In the genomic region with DNA sequence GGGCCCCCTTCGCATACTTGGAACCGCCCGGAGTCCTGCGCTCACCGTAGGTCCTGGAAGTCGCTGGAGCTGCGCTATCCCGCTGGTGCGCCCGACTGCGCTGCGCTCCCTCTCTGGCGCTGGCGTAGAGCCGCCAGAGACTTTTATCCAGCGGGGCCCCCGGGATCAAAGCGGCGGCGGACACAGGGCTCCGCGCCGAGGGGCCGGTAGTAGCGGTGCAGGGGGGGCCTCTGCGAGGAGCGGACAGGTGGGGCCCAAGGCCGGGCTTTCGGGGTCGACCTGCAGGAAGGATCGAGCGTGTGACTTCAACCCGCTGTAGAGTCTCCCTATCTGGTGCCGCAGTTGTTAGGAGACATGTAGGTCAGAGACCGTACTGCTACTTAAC, we compare ENCODE assay signal across 7 mouse cellular contexts. TPM values are rescaled to one million over a fixed set of nuclear protein-coding genes. Genes with fewer than 3 reads are reported as not detected.
A peak's percentile ranks its signal among the peaks of the same experiment; 100 is the strongest.
DNase-seq lines count a peak whose midpoint lies in the region; ATAC-seq lines count a peak whose summit lies in the region.

A gene (minus strand): TSS at position 100 of the 385 bp plus-strand sequence.

- peak within 1 kb of the TSS; percentile 74 for H3K4me2 ChIP-seq in lung, embryonic 15.5 days
- peak within 1 kb of the TSS; percentile 87 for H3K4me2 ChIP-seq in intestine, embryonic 16.5 days (ENCODE audit: low read depth, low read length)
- peak within 1 kb of the TSS; percentile 60 for H3K4me2 ChIP-seq in neural tube, embryonic 13.5 days

- no peaks in the 10 kb centered on the region for H3K36me3 ChIP-seq in lung, embryonic 15.5 days
- no peaks in the 10 kb centered on the region for H3K36me3 ChIP-seq in forebrain, embryonic 10.5 days (replicated peaks)
- H3K36me3 ChIP-seq in intestine, embryonic 16.5 days (ENCODE audit: control insufficient read depth, insufficient read depth, low read length): no peaks in the 10 kb centered on the region
- no peaks in the 10 kb centered on the region for H3K36me3 ChIP-seq in neural tube, embryonic 13.5 days

- H3K9me3 ChIP-seq in lung, embryonic 15.5 days: no peaks in the 10 kb centered on the region
- H3K9me3 ChIP-seq in forebrain, embryonic 10.5 days: no peaks in the 10 kb centered on the region
- no peaks in the 10 kb centered on the region for H3K9me3 ChIP-seq in intestine, embryonic 16.5 days (ENCODE audit: control insufficient read depth, low read length)
- H3K9me3 ChIP-seq in neural tube, embryonic 13.5 days: no peaks in the 10 kb centered on the region

- peaks cover 90% of the 10 kb centered on the region for H3K27me3 ChIP-seq in lung, embryonic 15.5 days
- peaks cover 97% of the 10 kb centered on the region for H3K27me3 ChIP-seq in forebrain, embryonic 10.5 days (ENCODE audit: poor library complexity, severe bottlenecking)
- H3K27me3 ChIP-seq in intestine, embryonic 16.5 days (replicated peaks; ENCODE audit: control insufficient read depth, insufficient read depth, low read length): peaks cover 77% of the 10 kb centered on the region
- peaks cover 82% of the 10 kb centered on the region for H3K27me3 ChIP-seq in neural tube, embryonic 13.5 days

- under 1% methylated on average over 35 of the region's 35 CpGs for WGBS in lung, embryonic 15.5 days
- under 1% methylated on average over 35 of the region's 35 CpGs for WGBS in forebrain, embryonic 10.5 days
- WGBS in intestine, embryonic 16.5 days: under 1% methylated on average over 35 of the region's 35 CpGs
- under 1% methylated on average over 35 of the region's 35 CpGs for WGBS in neural tube, embryonic 13.5 days

- DNase-seq in lung, postnatal 36 days: no peak
- peak; percentile 28 for DNase-seq in forebrain, embryonic 10.5 days (ENCODE audit: extremely low spot score, low spot score)
- no peak for DNase-seq in right cerebral cortex, postnatal 14 days
- DNase-seq in layer of hippocampus, adult 18-20 months (ENCODE audit: low spot score in 2 of 2): no peak

- H3K27ac ChIP-seq in lung, embryonic 15.5 days: no peak within 1 kb of the TSS
- H3K27ac ChIP-seq in forebrain, embryonic 10.5 days: peak within 1 kb of the TSS; percentile 65
- H3K27ac ChIP-seq in intestine, embryonic 16.5 days (ENCODE audit: low read length): no peak within 1 kb of the TSS
- H3K27ac ChIP-seq in neural tube, embryonic 13.5 days (replicated peaks): no peak within 1 kb of the TSS

- peaks cover 21% of the 10 kb centered on the region for H3K4me1 ChIP-seq in lung, embryonic 15.5 days
- H3K4me1 ChIP-seq in forebrain, embryonic 10.5 days: peaks cover 45% of the 10 kb centered on the region
- peaks cover 23% of the 10 kb centered on the region for H3K4me1 ChIP-seq in intestine, embryonic 16.5 days (ENCODE audit: control insufficient read depth, insufficient read depth, low read length)
- peaks cover 31% of the 10 kb centered on the region for H3K4me1 ChIP-seq in neural tube, embryonic 13.5 days (replicated peaks)

- H3K4me3 ChIP-seq in lung, embryonic 15.5 days: peak within 1 kb of the TSS; percentile 48
- H3K4me3 ChIP-seq in forebrain, embryonic 10.5 days: peak within 1 kb of the TSS; percentile 53
- peak within 1 kb of the TSS; percentile 49 for H3K4me3 ChIP-seq in intestine, embryonic 16.5 days (ENCODE audit: low read length)
- peak within 1 kb of the TSS; percentile 40 for H3K4me3 ChIP-seq in neural tube, embryonic 13.5 days

- ATAC-seq in lung, embryonic 15.5 days (ENCODE audit: borderline replicate concordance, extremely low read depth, low FRiP score, low TSS enrichment): 0 out of 2 replicates have a peak, but pooled peaks have one; percentile 3
- 0 out of 2 replicates have a peak, but pooled peaks have one; percentile 25 for ATAC-seq in intestine, embryonic 16.5 days
- no peak for ATAC-seq in neural tube, embryonic 13.5 days (ENCODE audit: low read depth)

- H3K9ac ChIP-seq in lung, embryonic 15.5 days: peak within 1 kb of the TSS; percentile 38
- peak within 1 kb of the TSS; percentile 48 for H3K9ac ChIP-seq in intestine, embryonic 16.5 days (ENCODE audit: low read depth, low read length)
- H3K9ac ChIP-seq in neural tube, embryonic 13.5 days: peak within 1 kb of the TSS; percentile 55

RNA-seq across cellular contexts. Expression of the gene that starts here (rescaled TPM):
- polyA plus RNA-seq in lung, embryonic 15.5 days (2015; fragmentation: Nextera tagmentation; extraction: Ambion mirVana): 4.1 and 4.3 TPM in 2 replicates
- polyA plus RNA-seq in forebrain, embryonic 10.5 days (2016; fragmentation: Nextera tagmentation; extraction: Ambion mirVana): 0.57 and 0.75 TPM in 2 replicates
- 0.54 and 1.0 TPM in 2 replicates for polyA plus RNA-seq in intestine, embryonic 16.5 days (2015; fragmentation: Nextera tagmentation; extraction: Ambion mirVana)
- 2.5 and 2.7 TPM in 2 replicates for polyA plus RNA-seq in neural tube, embryonic 13.5 days (2015; fragmentation: Nextera tagmentation; extraction: Ambion mirVana)
- total RNA-seq in layer of hippocampus, adult 18-20 months (2021): 1 to 10 TPM; 2.6 to 5.5 TPM

Comparison
In these comparisons a context has a peak if more than half of its experiments do, and no peak if none do; other contexts are left out.
1. Peak in DNase-seq, H3K4me3 ChIP-seq and H3K27ac ChIP-seq in forebrain, embryonic 10.5 days; RNA of the gene not detected or under 1 TPM.